Mouse (Mus musculus): ENCODE measurements around the gene Dcaf12.

GRCm38 (mm10) chr4:41336546-41336945 lies 21.9 kb upstream of the Dcaf12 start:
- no peak for TF ChIP-seq CTCF (IDR thresholded peaks at IDR 0.05)
- no peak for TF ChIP-seq POLR2A (IDR thresholded peaks at IDR 0.05; ENCODE audit: insufficient read depth, low read depth, low read length)

Data from heart, adult 2 months (tissue).